Mouse (Mus musculus) embryo, embryonic 11 days (tissue): ENCODE measurements around the gene Fbxo17.

ENCODE experiments used
- DNase-seq: peaks from one replicate; pipeline ENCODE4 v3.0.0-alpha.2; 2015

Fbxo17 gene

DNA sequence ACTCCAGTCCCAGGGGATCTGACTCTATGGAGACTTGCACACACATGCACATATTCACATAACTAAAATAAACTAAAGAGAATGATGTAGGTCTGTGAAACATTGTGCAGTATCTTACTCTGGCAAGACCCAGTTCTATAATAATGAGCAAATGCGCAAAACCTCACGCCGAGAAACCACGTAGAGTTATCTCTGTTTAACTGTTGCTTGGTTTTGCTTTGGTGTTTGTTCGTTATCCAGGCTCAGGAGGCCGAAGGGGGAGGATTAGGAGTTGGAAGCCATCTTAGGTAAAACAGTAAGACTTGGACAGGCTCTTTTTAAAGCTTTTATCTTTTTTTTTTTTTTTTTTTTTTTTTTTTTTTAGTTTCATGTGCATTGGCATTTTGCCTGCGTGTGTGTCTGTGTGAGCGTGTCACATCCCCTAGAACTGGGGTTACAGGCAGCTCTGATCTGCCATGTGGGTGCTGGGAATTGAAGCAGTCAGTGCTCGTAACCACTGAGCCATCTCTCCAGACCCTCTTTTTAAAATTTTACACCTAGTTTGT lies 52.9 kb downstream of the Fbxo17 start:
- DNase-seq = no peak

DNA sequence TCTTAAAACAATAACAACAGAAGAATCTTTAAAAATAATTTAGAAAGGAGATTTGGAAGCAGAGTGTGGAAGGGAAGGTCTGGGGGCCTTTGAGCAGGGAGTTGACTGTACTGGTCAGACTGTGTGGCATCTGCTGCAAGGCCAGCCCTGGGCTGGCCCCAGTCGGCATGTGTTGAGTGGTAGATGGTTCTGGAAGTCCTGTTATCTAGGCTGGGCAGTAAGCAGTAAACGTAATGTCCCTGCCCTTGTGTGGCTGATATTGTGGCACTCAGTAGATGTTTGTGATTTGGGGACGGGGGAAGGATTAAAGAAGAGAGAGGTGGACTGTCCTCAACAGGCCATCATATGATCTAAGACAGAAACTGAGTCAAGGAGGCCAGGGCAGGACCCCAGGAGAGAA lies 53.7 kb downstream of the Fbxo17 start:
- no peak for DNase-seq

DNA sequence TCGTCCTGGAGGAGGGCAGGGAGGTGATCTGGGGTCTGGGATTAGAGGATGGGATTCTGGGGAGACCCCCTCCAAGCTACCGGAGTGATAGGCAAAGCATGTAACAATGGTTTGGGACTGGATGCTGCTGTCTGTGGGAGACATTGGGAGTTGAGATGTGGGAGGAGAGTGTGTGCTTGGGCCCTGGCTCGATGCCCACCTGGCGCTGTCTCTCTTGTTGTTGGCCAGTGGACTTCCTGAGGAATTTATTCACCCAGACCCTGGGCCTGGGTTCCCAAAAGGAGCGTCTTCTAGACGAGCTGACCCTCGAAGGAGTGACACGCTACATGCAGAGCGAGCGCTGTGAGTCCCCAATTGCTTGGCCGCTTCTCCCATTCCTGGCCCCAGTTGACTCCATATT lies 55.3 kb downstream of the Fbxo17 start:
- DNase-seq = no peak

DNA sequence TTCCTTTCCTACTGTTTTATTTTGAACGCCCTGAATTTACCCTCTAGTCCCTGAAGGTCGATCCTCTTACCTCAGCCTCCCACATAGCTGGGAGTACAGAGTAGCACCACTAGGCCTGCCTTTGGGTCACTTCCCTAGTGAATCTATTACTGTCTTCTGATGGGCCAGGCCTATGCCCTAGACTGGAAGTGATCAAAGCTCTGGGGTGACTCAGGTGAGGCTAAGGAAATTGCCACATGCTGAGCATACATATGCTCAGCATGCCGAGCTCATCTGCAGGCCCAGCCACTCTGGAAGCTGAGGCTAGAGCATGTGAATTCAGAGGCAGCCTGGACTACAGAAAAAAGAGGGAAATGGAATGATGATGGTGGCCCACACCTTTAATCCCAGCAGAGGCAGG lies 56.6 kb downstream of the Fbxo17 start:
- no peak for DNase-seq

DNA sequence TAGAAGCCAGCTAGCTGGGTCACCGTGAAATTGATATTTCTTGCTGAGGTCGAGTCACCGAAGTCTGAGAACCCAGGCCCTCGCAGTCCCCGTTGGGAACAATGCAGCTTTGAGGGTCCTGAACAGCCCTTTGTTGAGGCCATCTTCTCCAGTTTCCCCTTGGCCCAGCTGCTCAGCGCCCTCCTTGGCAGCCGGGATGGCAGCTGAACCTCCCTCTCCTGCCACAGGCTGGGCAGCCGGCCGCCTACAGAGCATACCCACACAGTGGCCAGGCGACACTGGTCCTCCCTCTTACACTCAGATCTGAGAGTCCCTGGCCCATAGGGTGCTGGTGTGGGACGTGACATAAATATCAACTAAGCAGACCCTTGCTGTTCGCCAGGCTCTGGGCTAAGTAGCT lies 57.6 kb downstream of the Fbxo17 start:
- DNase-seq = no peak

DNA sequence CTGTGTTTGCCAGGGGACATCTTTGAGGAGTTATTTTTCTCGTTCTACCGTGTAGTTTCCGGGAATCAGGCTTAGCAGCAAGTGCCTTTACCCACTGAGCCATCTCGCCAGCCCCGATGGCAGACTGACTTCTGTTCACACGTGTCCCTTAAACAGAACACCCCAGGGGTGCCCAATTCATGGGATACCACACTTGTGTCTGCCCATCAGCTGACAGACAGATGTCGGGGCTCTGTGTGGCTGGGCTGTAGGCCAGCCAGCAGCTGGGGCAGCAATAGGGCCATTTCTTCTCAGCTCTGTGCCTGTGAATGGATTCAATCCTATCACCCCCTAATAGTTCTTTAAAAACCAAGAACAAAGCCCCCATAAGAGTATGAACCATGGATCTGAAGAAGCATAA lies 58.5 kb downstream of the Fbxo17 start:
- DNase-seq = no peak

DNA sequence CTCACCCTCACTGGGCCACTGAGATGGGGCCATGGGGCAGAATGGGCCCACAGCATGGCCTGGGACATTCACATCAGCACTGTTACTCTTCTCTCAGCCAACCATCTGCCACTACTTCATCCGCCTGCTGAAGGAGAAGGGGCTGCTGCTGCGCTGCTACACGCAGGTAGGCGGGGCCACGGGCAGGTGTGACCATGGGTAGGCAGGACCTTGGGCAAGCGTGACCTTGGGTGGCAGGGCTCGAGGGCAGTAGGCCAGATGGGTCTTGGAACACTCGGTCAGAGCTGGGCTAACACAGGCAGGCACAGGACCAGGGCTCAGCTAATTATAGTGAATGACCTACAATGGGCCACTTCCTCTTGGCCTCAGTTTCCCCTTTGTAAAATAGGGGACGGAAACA lies 62.2 kb downstream of the Fbxo17 start:
- no peak for DNase-seq

DNA sequence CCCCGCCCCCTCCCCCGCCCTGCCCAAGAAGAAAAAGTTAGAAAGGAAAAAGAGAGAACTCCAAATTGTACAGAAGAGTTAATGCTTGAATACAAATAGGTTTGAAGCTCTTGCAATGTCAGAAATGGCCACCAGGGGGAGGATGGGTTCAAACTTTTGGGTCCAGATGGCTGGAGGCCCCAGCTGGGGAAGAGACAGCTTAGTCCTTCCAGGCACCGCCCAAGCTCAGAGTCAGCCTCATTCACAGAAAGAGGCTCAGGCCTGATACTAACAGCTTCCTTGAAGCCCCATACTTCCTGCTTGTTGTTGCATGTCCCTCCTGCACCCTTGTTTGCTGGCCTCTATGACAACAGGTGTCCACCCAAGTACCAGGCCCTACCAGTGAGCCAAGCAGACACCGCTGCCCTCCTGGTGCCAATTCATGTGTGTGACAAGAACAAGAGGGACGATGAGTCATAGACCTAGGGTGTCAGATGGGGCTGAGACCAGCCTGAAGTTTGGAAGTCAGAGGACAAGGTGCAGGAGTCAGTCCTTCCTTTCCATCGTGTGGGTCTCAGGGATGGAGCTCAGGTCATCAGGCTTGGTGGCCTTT lies 63.6 kb downstream of the Fbxo17 start:
- DNase-seq = peak; percentile 92

DNA sequence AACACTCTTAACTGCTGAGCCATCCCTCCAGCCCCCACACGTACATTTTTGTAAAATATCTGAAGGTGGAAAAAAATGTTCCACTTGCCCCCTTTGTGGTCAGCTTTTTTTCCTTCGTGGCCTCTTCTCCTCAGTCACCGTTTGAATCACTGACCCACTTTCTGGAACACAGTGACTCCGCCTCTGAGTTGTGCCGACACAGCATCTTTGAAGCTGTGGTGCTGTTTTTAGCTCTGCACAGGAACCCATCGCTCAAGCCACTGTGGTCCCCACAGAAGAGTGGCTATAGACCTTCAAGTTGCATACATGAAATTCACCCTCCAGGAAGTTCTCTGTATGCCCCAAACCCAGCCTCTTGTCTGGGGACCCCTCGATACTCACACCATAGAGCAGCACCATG lies 64.3 kb downstream of the Fbxo17 start:
- no peak for DNase-seq

DNA sequence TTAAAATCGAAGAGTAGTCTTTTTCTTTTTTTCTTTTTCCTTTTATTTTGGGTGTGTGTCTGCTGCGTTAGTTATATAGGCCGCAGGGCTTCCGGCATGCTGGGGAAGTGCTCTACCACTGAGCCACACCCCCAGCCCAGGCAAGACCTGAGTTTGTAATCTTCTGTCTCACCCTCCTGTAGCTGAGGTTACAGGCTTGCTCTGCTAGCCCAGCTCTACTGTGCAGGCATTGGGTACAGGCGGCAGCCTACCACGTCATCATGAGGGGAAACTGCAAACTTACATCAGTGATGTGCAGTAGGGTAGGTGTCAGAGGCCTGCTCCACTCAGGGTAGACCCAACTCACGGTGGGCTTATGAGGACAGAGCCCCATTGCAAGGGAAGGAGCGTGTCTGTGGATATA lies 64.7 kb downstream of the Fbxo17 start:
- DNase-seq = no peak

DNA sequence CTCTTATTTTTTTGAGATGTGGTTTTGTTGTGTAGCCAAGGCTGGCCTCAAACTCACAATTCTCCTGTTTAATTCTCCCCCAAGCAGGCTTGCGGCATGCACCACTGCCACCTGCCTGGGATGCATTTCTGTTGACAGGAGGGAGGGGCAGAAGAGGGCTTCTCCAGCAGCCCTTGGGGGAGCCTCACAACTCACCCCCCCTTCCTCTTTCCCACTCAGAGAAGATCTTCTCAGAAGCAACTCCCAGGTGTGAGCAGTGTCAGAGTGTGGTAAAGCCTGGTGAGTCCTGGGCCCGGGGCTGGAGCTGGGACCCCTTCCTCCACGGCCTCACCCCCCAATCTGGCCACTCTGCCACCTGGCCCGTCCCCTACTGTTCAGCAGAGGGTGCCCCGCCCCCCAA lies 68.6 kb downstream of the Fbxo17 start:
- no peak for DNase-seq
